Mouse (Mus musculus): ENCODE measurements around the gene Fcgr1.
"Not testable (repeated sequence)": the region's sequence is repeated elsewhere in the genome, so short reads cannot be mapped to it uniquely, and the experiment has no call there.

Gene Fcgr1

GRCm38 (mm10) chr3:96277800-96278624, 15.8 kb downstream of the Fcgr1 start:
- in situ Hi-C loops (cut with MseI, MboI) = no loop called here

- in situ Hi-C loops (cut with MseI, MboI) = no loop called here
Measured at GRCm38 (mm10) chr3:96277428-96277799, 16.4 kb downstream of the Fcgr1 start.

GRCm38 (mm10) chr3:96273591-96274465, 19.9 kb downstream of the Fcgr1 start:
- in situ Hi-C loops (cut with MseI, MboI) = no loop called here

GRCm38 (mm10) chr3:96269511-96270474, 24.0 kb downstream of the Fcgr1 start, which contains the start of gene Hist2h2bb:
TSS of gene Hist2h2bb (plus strand) at chr3:96269752.
- in situ Hi-C loops (cut with MseI, MboI) = no loop called here

GRCm38 (mm10) chr3:96268776-96269378, 24.9 kb downstream of the Fcgr1 start:
- in situ Hi-C loops (cut with MseI, MboI) = not testable (repeated sequence)

GRCm38 (mm10) chr3:96268051-96268775, 25.6 kb downstream of the Fcgr1 start, which contains the start of gene Hist2h3b:
TSS of gene Hist2h3b (plus strand) at chr3:96268654.
- in situ Hi-C loops (cut with MseI, MboI) = no loop called here

GRCm38 (mm10) chr3:96267541-96267940, 26.2 kb downstream of the Fcgr1 start:
- in situ Hi-C loops (cut with MseI, MboI) = no loop called here

GRCm38 (mm10) chr3:96266132-96266710, 27.5 kb downstream of the Fcgr1 start:
- in situ Hi-C loops (cut with MseI, MboI) = no loop called here

- in situ Hi-C loops (cut with MseI, MboI) = no loop called here
Measured at GRCm38 (mm10) chr3:96264404-96264949, 29.3 kb downstream of the Fcgr1 start.

- in situ Hi-C loops (cut with MseI, MboI) = no loop called here
Measured at GRCm38 (mm10) chr3:96263558-96264403, 30.0 kb downstream of the Fcgr1 start.

- in situ Hi-C loops (cut with MseI, MboI) = no loop called here
Measured at GRCm38 (mm10) chr3:96262979-96263550, 30.7 kb downstream of the Fcgr1 start, which contains the start of gene Hist2h4. TSS of gene Hist2h4 (minus strand) at chr3:96263311.

- in situ Hi-C loops (cut with MseI, MboI) = no loop called here
Measured at GRCm38 (mm10) chr3:96262216-96262875, 31.4 kb downstream of the Fcgr1 start.

GRCm38 (mm10) chr3:96261623-96262022, 32.1 kb downstream of the Fcgr1 start:
- in situ Hi-C loops (cut with MseI, MboI) = no loop called here

GRCm38 (mm10) chr3:96260220-96260619, 33.5 kb downstream of the Fcgr1 start:
- in situ Hi-C loops (cut with MseI, MboI) = no loop called here

GRCm38 (mm10) chr3:96257190-96257589, 36.6 kb downstream of the Fcgr1 start:
- in situ Hi-C loops (cut with MseI, MboI) = no loop called here

- in situ Hi-C loops (cut with MseI, MboI) = no loop called here
Measured at GRCm38 (mm10) chr3:96255926-96256593, 37.7 kb downstream of the Fcgr1 start.
